In the genomic region with DNA sequence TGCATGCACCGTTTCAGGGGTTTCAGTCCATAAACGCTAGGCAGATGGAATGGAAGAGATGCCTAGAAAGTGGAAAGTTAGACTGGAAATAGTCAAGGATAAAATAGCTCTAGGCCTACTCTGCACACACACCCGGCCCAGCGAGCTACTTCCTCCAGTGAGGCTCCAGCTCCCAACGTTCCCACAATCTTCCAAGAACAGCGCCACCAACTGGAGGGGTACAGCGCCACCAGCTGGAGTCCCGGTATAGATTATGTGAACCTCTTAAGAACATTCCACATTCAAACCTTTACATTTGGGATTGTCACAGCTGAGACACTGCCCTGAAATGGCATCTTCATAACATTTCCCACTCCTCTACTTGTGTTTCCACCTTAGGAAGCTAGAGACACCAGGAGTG, we compare ENCODE assay signal across 20 mouse cellular contexts.
A peak's percentile ranks its signal among the peaks of the same experiment; 100 is the strongest.
DNase-seq lines count a peak whose midpoint lies in the region; ATAC-seq and TF ChIP-seq lines count a peak whose summit lies in the region.
"Had no signal": no experiment of that assay in that cellular context is flagged by ENCODE, and none has a peak within 500 bp of the region (broad histone marks: within the 10 kb centered on the region; RNA-seq: fewer than 3 reads in every experiment).

No protein-coding gene starts in this region.

- DNase-seq in forebrain, postnatal 0 days, result no peak
- no peak for DNase-seq in forebrain, embryonic 14.5 days (ENCODE audit: low spot score)
- no peak for DNase-seq in kidney, postnatal 0 days (ENCODE audit: low spot score)
- DNase-seq in kidney, adult 11 months, result no peak
- DNase-seq in ZHBTc4 (ENCODE audit: low read depth, low spot score), result peak; percentile 51
- DNase-seq in urinary bladder, postnatal 14 days (ENCODE audit: low spot score), result no peak
- DNase-seq: adrenal gland, postnatal 36 days; B cell, adult 2 months; cerebellum, adult 9-11 months; embryo, embryonic 11 days; gastrocnemius, postnatal 10 days; kidney, adult 9 months; right cerebral cortex, adult 18-20 months; thymus, postnatal 36 days had no signal

- H3K9me3 ChIP-seq in forebrain, postnatal 0 days (ENCODE audit: low read length), result no peaks in the 10 kb centered on the region
- H3K9me3 ChIP-seq in forebrain, embryonic 14.5 days (replicated peaks; ENCODE audit: control insufficient read depth, low read length), result no peaks in the 10 kb centered on the region
- H3K9me3 ChIP-seq in kidney, postnatal 0 days (replicated peaks; ENCODE audit: low read length), result no peaks in the 10 kb centered on the region
- peaks cover 10% of the 10 kb centered on the region; the same call in 1 of the 2 replicates for H3K9me3 ChIP-seq in E14TG2a.4 (ENCODE audit: low read length)
- H3K9me3 ChIP-seq: hindbrain, embryonic 15.5 days; limb, embryonic 15.5 days; midbrain, embryonic 13.5 days; stomach, embryonic 15.5 days had no signal

- H3K27ac ChIP-seq in forebrain, postnatal 0 days (ENCODE audit: low read depth, low read length), result no peak overlapping the region
- H3K27ac ChIP-seq in forebrain, embryonic 14.5 days (ENCODE audit: low read depth, low read length), result no peak overlapping the region
- H3K27ac ChIP-seq in kidney, postnatal 0 days, result no peak overlapping the region
- H3K27ac ChIP-seq: hindbrain, embryonic 15.5 days; midbrain, embryonic 13.5 days had no signal

- H3K4me1 ChIP-seq in forebrain, postnatal 0 days (ENCODE audit: insufficient read depth), result 0 out of 2 replicates have a peak, but pooled peaks cover 5% of the 10 kb centered on the region
- peaks cover 14% of the 10 kb centered on the region for H3K4me1 ChIP-seq in forebrain, embryonic 14.5 days (ENCODE audit: control insufficient read depth, insufficient read depth, low read length)
- no peaks in the 10 kb centered on the region for H3K4me1 ChIP-seq in kidney, postnatal 0 days (replicated peaks; ENCODE audit: insufficient read depth, low read length)
- peaks cover 5% of the 10 kb centered on the region for H3K4me1 ChIP-seq in E14TG2a.4 (replicated peaks; ENCODE audit: low read depth, low read length)

- H3K4me2 ChIP-seq in forebrain, postnatal 0 days (ENCODE audit: low read depth), result no peak overlapping the region
- H3K4me2 ChIP-seq in forebrain, embryonic 14.5 days (ENCODE audit: low read length), result no peak overlapping the region
- no peak overlapping the region for H3K4me2 ChIP-seq in kidney, postnatal 0 days (ENCODE audit: low read length)
- H3K4me2 ChIP-seq: hindbrain, embryonic 15.5 days; limb, embryonic 15.5 days; midbrain, embryonic 13.5 days; stomach, embryonic 15.5 days had no signal

- TF ChIP-seq CTCF in forebrain, postnatal 0 days (IDR thresholded peaks at IDR 0.05; ENCODE audit: low read depth), result peak; percentile 13; the same call in 1 of the 2 replicates
- peak; percentile 27 for TF ChIP-seq CTCF in kidney, postnatal 0 days (IDR thresholded peaks at IDR 0.05; ENCODE audit: low read depth)
- peak; percentile 56 for TF ChIP-seq CTCF in E14TG2a.4 (conservative IDR thresholded peaks at IDR 0.05; ENCODE audit: low read length)

- no peaks in the 10 kb centered on the region for H3K36me3 ChIP-seq in forebrain, postnatal 0 days (ENCODE audit: insufficient read depth)
- H3K36me3 ChIP-seq in forebrain, embryonic 14.5 days (ENCODE audit: control insufficient read depth, insufficient read depth, low read length), result no peaks in the 10 kb centered on the region
- H3K36me3 ChIP-seq in kidney, postnatal 0 days (ENCODE audit: insufficient read depth, low read length), result no peaks in the 10 kb centered on the region
- no peaks in the 10 kb centered on the region for H3K36me3 ChIP-seq in E14TG2a.4 (ENCODE audit: insufficient read depth, low read length)
- H3K36me3 ChIP-seq: hindbrain, embryonic 15.5 days; limb, embryonic 15.5 days; midbrain, embryonic 13.5 days; stomach, embryonic 15.5 days had no signal

- no peak for ATAC-seq in forebrain, postnatal 0 days
- ATAC-seq in forebrain, embryonic 14.5 days, result no peak
- ATAC-seq in kidney, postnatal 0 days (replicated peaks; ENCODE audit: low FRiP score, low read depth), result no peak
- ATAC-seq: midbrain, embryonic 13.5 days had no signal

- no peaks in the 10 kb centered on the region for H3K27me3 ChIP-seq in forebrain, postnatal 0 days (ENCODE audit: insufficient read depth, low read length)
- H3K27me3 ChIP-seq in forebrain, embryonic 14.5 days (replicated peaks; ENCODE audit: control insufficient read depth, insufficient read depth, low read length), result no peaks in the 10 kb centered on the region
- no peaks in the 10 kb centered on the region for H3K27me3 ChIP-seq in kidney, postnatal 0 days (ENCODE audit: insufficient read depth, low read length)
- H3K27me3 ChIP-seq in E14TG2a.4 (ENCODE audit: insufficient read depth, low read length), result peaks cover 8% of the 10 kb centered on the region
- H3K27me3 ChIP-seq: stomach, embryonic 15.5 days had no signal

- H3K9ac ChIP-seq in forebrain, postnatal 0 days, result no peak overlapping the region
- no peak overlapping the region for H3K9ac ChIP-seq in forebrain, embryonic 14.5 days (ENCODE audit: low read length)
- H3K9ac ChIP-seq in kidney, postnatal 0 days (ENCODE audit: low read depth, low read length), result no peak overlapping the region
- H3K9ac ChIP-seq: hindbrain, embryonic 15.5 days; limb, embryonic 15.5 days; midbrain, embryonic 13.5 days; stomach, embryonic 15.5 days had no signal

- H3K4me3 ChIP-seq in forebrain, postnatal 0 days (ENCODE audit: low read depth, low read length), result no peak overlapping the region
- H3K4me3 ChIP-seq in forebrain, embryonic 14.5 days (ENCODE audit: low read depth, low read length), result no peak overlapping the region
- no peak overlapping the region for H3K4me3 ChIP-seq in kidney, postnatal 0 days (replicated peaks; ENCODE audit: low read depth, low read length)
- H3K4me3 ChIP-seq in E14TG2a.4 (replicated peaks; ENCODE audit: low read length), result no peak overlapping the region
- H3K4me3 ChIP-seq: erythroblast, embryonic 14.5 days; hindbrain, embryonic 15.5 days; limb, embryonic 15.5 days; midbrain, embryonic 13.5 days; stomach, embryonic 15.5 days had no signal

- WGBS in forebrain, postnatal 0 days, result 85% methylated on average over 8 of the region's 8 CpGs
- WGBS in forebrain, embryonic 14.5 days, result 90% methylated on average over 8 of the region's 8 CpGs
- WGBS in kidney, postnatal 0 days, result 78% methylated on average over 8 of the region's 8 CpGs
